Mouse (Mus musculus) MN1 (cell line): ENCODE results near the gene Pax2.

Source experiments
- DNase-seq: peaks from one replicate; pipeline ENCODE4 v3.0.0-alpha.2; 2016; ENCODE audit warnings: low spot score

Pax2 gene

GRCm38 (mm10) chr19:44755693-44756420 is at the start of gene Pax2:
TSS of gene Pax2 (plus strand) at chr19:44756045.
- no peak for DNase-seq

GRCm38 (mm10) chr19:44708885-44709284 is 47.0 kb upstream of the Pax2 start:
- peak; percentile 74 for DNase-seq

GRCm38 (mm10) chr19:44716731-44717600 is 38.9 kb upstream of the Pax2 start:
- DNase-seq = no peak

GRCm38 (mm10) chr19:44719292-44720193 is 36.3 kb upstream of the Pax2 start:
- no peak for DNase-seq

GRCm38 (mm10) chr19:44720194-44720521 is 35.7 kb upstream of the Pax2 start:
- DNase-seq = no peak

- peak; percentile 52 for DNase-seq
Observed at GRCm38 (mm10) chr19:44723611-44724440, 32.0 kb upstream of the Pax2 start.

GRCm38 (mm10) chr19:44725951-44726791 is 29.7 kb upstream of the Pax2 start:
- DNase-seq = no peak

GRCm38 (mm10) chr19:44734116-44734515 is 21.7 kb upstream of the Pax2 start:
- no peak for DNase-seq

- DNase-seq = no peak
Observed at GRCm38 (mm10) chr19:44734682-44735081, 21.2 kb upstream of the Pax2 start.

GRCm38 (mm10) chr19:44740300-44740699 is 15.5 kb upstream of the Pax2 start:
- DNase-seq = no peak

GRCm38 (mm10) chr19:44741091-44741763 is 14.6 kb upstream of the Pax2 start:
- DNase-seq = no peak

- no peak for DNase-seq
Observed at GRCm38 (mm10) chr19:44741764-44742127, 14.1 kb upstream of the Pax2 start.

- peak; percentile 43 for DNase-seq
Observed at GRCm38 (mm10) chr19:44742131-44743020, 13.5 kb upstream of the Pax2 start.

GRCm38 (mm10) chr19:44743021-44743415 is 12.8 kb upstream of the Pax2 start:
- no peak for DNase-seq

GRCm38 (mm10) chr19:44743961-44744520 is 11.8 kb upstream of the Pax2 start:
- no peak for DNase-seq

GRCm38 (mm10) chr19:44745741-44746140 is 10.1 kb upstream of the Pax2 start:
- DNase-seq = no peak

GRCm38 (mm10) chr19:44746541-44747024 is 9.3 kb upstream of the Pax2 start:
- no peak for DNase-seq

GRCm38 (mm10) chr19:44747471-44747870 is 8.4 kb upstream of the Pax2 start:
- DNase-seq = no peak
